Mouse (Mus musculus) bone marrow macrophage, adult 2 months (primary cell): ENCODE measurements around the gene Olfr492. TPM values are rescaled to one million over a fixed set of nuclear protein-coding genes. Genes with fewer than 3 reads are reported as not detected.

Source experiments
- H3K27ac ChIP-seq: 2 replicates; pipeline ENCODE4 v1.5.1; 2012; ENCODE audit warnings: low read depth, low read length; ENCODE audit not compliant: insufficient read depth
- H3K4me1 ChIP-seq: 2 replicates; pipeline ENCODE4 v1.6.1; 2012; ENCODE audit warnings: low read length; ENCODE audit not compliant: control insufficient read depth, insufficient read depth
- H3K4me3 ChIP-seq: 2 replicates; pipeline ENCODE4 v1.5.1; 2012; ENCODE audit warnings: mild to moderate bottlenecking, low read length, moderate library complexity; ENCODE audit not compliant: insufficient read depth
- CTCF ChIP-seq: IDR thresholded peaks from 2 replicates; pipeline ENCODE4 v1.5.1; 2012; ENCODE audit warnings: low read depth, mild to moderate bottlenecking, low read length, moderate library complexity
- POLR2A ChIP-seq: IDR thresholded peaks from 2 replicates; pipeline ENCODE4 v1.6.1; 2012; ENCODE audit warnings: mild to moderate bottlenecking, low read depth, low read length, borderline replicate concordance
- polyA plus RNA-seq: library from polyadenylated mRNA; stranded (reverse); fragments of >200 nt; gene quantifications from 2 replicates; pipeline ENCODE4 v1.2.4, GENCODE M21; 2012; ENCODE audit not compliant: missing spikeins, insufficient read depth, insufficient read length

Gene Olfr492
- polyA plus RNA-seq = not detected in 2 replicates

DNA sequence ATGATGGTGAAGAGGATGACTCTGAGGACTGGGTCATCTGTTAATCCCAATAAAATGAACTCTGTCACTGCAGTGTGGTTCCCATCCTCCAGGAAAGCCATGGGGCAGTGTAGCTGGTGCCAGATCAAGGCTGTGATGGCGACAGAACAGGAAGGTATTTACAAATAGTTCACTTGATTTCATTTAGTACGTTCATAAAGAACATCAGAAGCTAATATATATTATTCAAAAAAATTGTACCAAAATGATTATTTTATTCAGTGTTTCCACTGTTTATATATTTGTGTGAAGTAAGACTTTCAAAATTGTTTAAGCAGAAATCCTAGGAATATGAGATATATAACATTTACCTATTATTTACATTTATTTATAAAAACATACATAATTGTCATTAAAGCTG, at the start of gene Olfr492:
Gene Olfr492, minus strand, starts transcription at position 101 of the 400 bp plus-strand sequence.
- TF ChIP-seq POLR2A (no peak), CTCF (no peak)
- no peak within 1 kb of the TSS for H3K27ac ChIP-seq
- H3K4me3 ChIP-seq = no peak within 1 kb of the TSS
- H3K4me1 ChIP-seq = no peaks in the 10 kb centered on the region

GRCm38 (mm10) chr7:108365035-108365434, 41.6 kb upstream of the Olfr492 start, which contains the start of gene Olfr494:
TSS of gene Olfr494 (plus strand) at chr7:108365335.
- TF ChIP-seq POLR2A = no peak
- no peak for TF ChIP-seq CTCF
- Histone ChIP-seq H3K4me3 (no peak within 1 kb of the TSS), H3K4me1 (no peaks in the 10 kb centered on the region), H3K27ac (no peak within 1 kb of the TSS)

GRCm38 (mm10) chr7:108346879-108347278, 23.4 kb upstream of the Olfr492 start, which contains the start of gene Olfr493:
TSS of gene Olfr493 (minus strand) at chr7:108346979.
- Histone ChIP-seq H3K4me3 (no peak within 1 kb of the TSS), H3K4me1 (no peaks in the 10 kb centered on the region), H3K27ac (no peak within 1 kb of the TSS)
- no peak for TF ChIP-seq POLR2A
- TF ChIP-seq CTCF = no peak

DNA sequence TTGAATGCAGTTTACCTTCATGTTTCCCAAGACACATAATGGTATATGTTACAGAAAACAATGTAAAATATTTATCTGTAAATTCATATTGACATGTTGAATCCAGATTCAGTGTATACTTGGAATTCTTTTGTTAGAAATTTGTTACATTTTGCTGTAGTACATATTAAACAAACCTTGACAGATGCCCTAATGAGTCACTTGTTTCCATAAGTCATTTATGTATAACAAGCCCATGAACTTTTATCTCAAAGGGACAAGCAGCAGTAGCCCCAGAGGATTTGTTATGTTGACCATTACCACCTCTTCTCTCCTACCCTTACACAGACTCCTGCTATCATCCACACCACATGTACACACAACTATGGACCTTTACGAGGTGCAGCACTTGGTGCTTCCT, 10.3 kb downstream of the Olfr492 start, which contains the start of gene Olfr491:
Gene Olfr491, plus strand, starts transcription at position 301 of the 400 bp plus-strand sequence.
- H3K4me1 ChIP-seq = no peaks in the 10 kb centered on the region
- TF ChIP-seq POLR2A (no peak), CTCF (no peak)
- H3K4me3 ChIP-seq = no peak within 1 kb of the TSS
- no peak within 1 kb of the TSS for H3K27ac ChIP-seq

GRCm38 (mm10) chr7:108288834-108289233, 34.6 kb downstream of the Olfr492 start, which contains the start of gene Olfr490:
TSS of gene Olfr490 (minus strand) at chr7:108288934.
- no peak within 1 kb of the TSS for H3K4me3 ChIP-seq
- no peak for TF ChIP-seq CTCF
- TF ChIP-seq POLR2A = no peak
- no peaks in the 10 kb centered on the region for H3K4me1 ChIP-seq
- H3K27ac ChIP-seq = no peak within 1 kb of the TSS

Other genes starting within 250 kb of the Olfr492 start
- gene Olfr481, start 243.8 kb downstream of the Olfr492 start, polyA plus RNA-seq = 0.31 TPM in 1 of 2 replicates, not detected in the other
- not detected in 2 replicates for gene Olfr482, start 226.1 kb downstream of the Olfr492 start, polyA plus RNA-seq
- not detected in 2 replicates for gene Olfr483, start 222.8 kb downstream of the Olfr492 start, polyA plus RNA-seq
- gene Olfr484, start 196.2 kb downstream of the Olfr492 start, polyA plus RNA-seq = not detected in 2 replicates
- not detected in 2 replicates for gene Olfr485, start 163.8 kb downstream of the Olfr492 start, polyA plus RNA-seq
- gene Olfr486, start 150.9 kb downstream of the Olfr492 start, polyA plus RNA-seq = not detected in 2 replicates
- gene Olfr487, start 109.0 kb downstream of the Olfr492 start, polyA plus RNA-seq = not detected in 2 replicates
- not detected in 2 replicates for gene Olfr488, start 65.3 kb downstream of the Olfr492 start, polyA plus RNA-seq
- not detected in 2 replicates for gene Olfr490, start 34.7 kb downstream of the Olfr492 start, polyA plus RNA-seq
- 0.87 TPM in 1 of 2 replicates, not detected in the other for gene Olfr491, start 10.2 kb downstream of the Olfr492 start, polyA plus RNA-seq
- gene Olfr493, start 23.3 kb upstream of the Olfr492 start, polyA plus RNA-seq = not detected in 2 replicates
- not detected in 2 replicates for gene Olfr494, start 41.7 kb upstream of the Olfr492 start, polyA plus RNA-seq
- not detected in 2 replicates for gene Olfr495, start 69.5 kb upstream of the Olfr492 start, polyA plus RNA-seq
- not detected in 2 replicates for gene Olfr497, start 96.7 kb upstream of the Olfr492 start, polyA plus RNA-seq
- gene Olfr498, start 141.7 kb upstream of the Olfr492 start, polyA plus RNA-seq = not detected in 2 replicates
- not detected in 2 replicates for gene Olfr502, start 201.4 kb upstream of the Olfr492 start, polyA plus RNA-seq
- gene Olfr503, start 220.9 kb upstream of the Olfr492 start, polyA plus RNA-seq = not detected in 2 replicates
- gene Olfr504, start 242.1 kb upstream of the Olfr492 start, polyA plus RNA-seq = not detected in 2 replicates